Mouse (Mus musculus): Measurements from ENCODE around the gene Rnf24. TPM values are rescaled to one million over a fixed set of nuclear protein-coding genes. Genes with fewer than 3 reads are reported as not detected.

Rnf24 gene
- polyA plus RNA-seq, 1 experiment = 3.0 TPM

- no peak for TF ChIP-seq MYOG (IDR thresholded peaks at IDR 0.05; ENCODE audit: control insufficient read depth in 1 of 3, insufficient read depth in 1 of 3, insufficient read length in 2 of 3, low read depth in 2 of 3)
These were observed 19.7 kb upstream of the Rnf24 start for GRCm38 (mm10) chr2:131372276-131372877.

GRCm38 (mm10) chr2:131371811-131372210 lies 19.1 kb upstream of the Rnf24 start:
- H3ac ChIP-seq (ENCODE audit: control insufficient read depth, insufficient read length) = no peak overlapping the region
- H3K27me3 ChIP-seq (ENCODE audit: control insufficient read depth, insufficient read depth, insufficient read length) = peaks cover 7% of the 10 kb centered on the region
- no peak for TF ChIP-seq POLR2AphosphoS2 (IDR thresholded peaks at IDR 0.05; ENCODE audit: insufficient read length, low read depth)
- no peak for TF ChIP-seq CEBPB (IDR thresholded peaks at IDR 0.05; ENCODE audit: insufficient read depth, poor library complexity, severe bottlenecking)
- TF ChIP-seq USF1 (IDR thresholded peaks at IDR 0.05; ENCODE audit: low read depth) = no peak
- TF ChIP-seq E2F4 (IDR thresholded peaks at IDR 0.05; ENCODE audit: insufficient read depth) = no peak
- no peak for TF ChIP-seq MAX (IDR thresholded peaks at IDR 0.05; ENCODE audit: low read depth)
- TF ChIP-seq MYOD1 (IDR thresholded peaks at IDR 0.05; ENCODE audit: control insufficient read depth in 1 of 3, insufficient read length in 2 of 3, low read depth in 2 of 3) = no peak
- no peak for TF ChIP-seq POLR2A (IDR thresholded peaks at IDR 0.05; ENCODE audit: insufficient read length, low read depth)
- no peak for TF ChIP-seq TCF12 (IDR thresholded peaks at IDR 0.05; ENCODE audit: insufficient read depth, poor library complexity, severe bottlenecking)
- no peak for TF ChIP-seq REST (IDR thresholded peaks at IDR 0.05; ENCODE audit: insufficient read depth, insufficient read length)
- TF ChIP-seq MYOG (IDR thresholded peaks at IDR 0.05; ENCODE audit: control insufficient read depth in 1 of 3, insufficient read depth in 1 of 3, insufficient read length in 2 of 3, low read depth in 2 of 3) = no peak
- no peak for TF ChIP-seq TCF3 (IDR thresholded peaks at IDR 0.05; ENCODE audit: insufficient read length, low read depth)
- no peak for TF ChIP-seq SRF (IDR thresholded peaks at IDR 0.05; ENCODE audit: control insufficient read depth, insufficient read length, low read depth)
- H3K4me2 ChIP-seq (ENCODE audit: low read depth) = no peak overlapping the region
- H3K4me3 ChIP-seq = no peak overlapping the region
- H3K36me3 ChIP-seq (ENCODE audit: control insufficient read depth, insufficient read depth) = no peaks in the 10 kb centered on the region
- no peaks in the 10 kb centered on the region for H3K79me2 ChIP-seq (ENCODE audit: control insufficient read depth, insufficient read depth)

More at GRCm38 (mm10) chr2:131372276-131372877, 19.7 kb upstream of the Rnf24 start:
- no peak overlapping the region for H3ac ChIP-seq (ENCODE audit: control insufficient read depth, insufficient read length)
- H3K79me2 ChIP-seq (ENCODE audit: control insufficient read depth, insufficient read depth) = no peaks in the 10 kb centered on the region
- no peak overlapping the region for H3K4me3 ChIP-seq
- no peaks in the 10 kb centered on the region for H3K36me3 ChIP-seq (ENCODE audit: control insufficient read depth, insufficient read depth)
- no peak overlapping the region for H3K4me2 ChIP-seq (ENCODE audit: low read depth)
- peaks cover 7% of the 10 kb centered on the region for H3K27me3 ChIP-seq (ENCODE audit: control insufficient read depth, insufficient read depth, insufficient read length)

- no peak overlapping the region for H3ac ChIP-seq (ENCODE audit: control insufficient read depth, insufficient read length)
- H3K79me2 ChIP-seq (ENCODE audit: control insufficient read depth, insufficient read depth) = no peaks in the 10 kb centered on the region
- no peaks in the 10 kb centered on the region for H3K36me3 ChIP-seq (ENCODE audit: control insufficient read depth, insufficient read depth)
- no peak for TF ChIP-seq CEBPB (IDR thresholded peaks at IDR 0.05; ENCODE audit: insufficient read depth, poor library complexity, severe bottlenecking)
- TF ChIP-seq SRF (IDR thresholded peaks at IDR 0.05; ENCODE audit: control insufficient read depth, insufficient read length, low read depth) = no peak
- TF ChIP-seq TCF12 (IDR thresholded peaks at IDR 0.05; ENCODE audit: insufficient read depth, poor library complexity, severe bottlenecking) = no peak
- TF ChIP-seq E2F4 (IDR thresholded peaks at IDR 0.05; ENCODE audit: insufficient read depth) = no peak
- no peak for TF ChIP-seq USF1 (IDR thresholded peaks at IDR 0.05; ENCODE audit: low read depth)
- TF ChIP-seq MYOG (IDR thresholded peaks at IDR 0.05; ENCODE audit: control insufficient read depth in 1 of 3, insufficient read depth in 1 of 3, insufficient read length in 2 of 3, low read depth in 2 of 3) = no peak
- TF ChIP-seq TCF3 (IDR thresholded peaks at IDR 0.05; ENCODE audit: insufficient read length, low read depth) = no peak
- TF ChIP-seq POLR2AphosphoS2 (IDR thresholded peaks at IDR 0.05; ENCODE audit: insufficient read length, low read depth) = no peak
- no peak for TF ChIP-seq MYOD1 (IDR thresholded peaks at IDR 0.05; ENCODE audit: control insufficient read depth in 1 of 3, insufficient read length in 2 of 3, low read depth in 2 of 3)
- TF ChIP-seq REST (IDR thresholded peaks at IDR 0.05; ENCODE audit: insufficient read depth, insufficient read length) = no peak
- no peak for TF ChIP-seq POLR2A (IDR thresholded peaks at IDR 0.05; ENCODE audit: insufficient read length, low read depth)
- TF ChIP-seq MAX (IDR thresholded peaks at IDR 0.05; ENCODE audit: low read depth) = no peak
- peaks cover 7% of the 10 kb centered on the region for H3K27me3 ChIP-seq (ENCODE audit: control insufficient read depth, insufficient read depth, insufficient read length)
- no peak overlapping the region for H3K4me2 ChIP-seq (ENCODE audit: low read depth)
- H3K4me3 ChIP-seq = no peak overlapping the region
These were observed 18.1 kb upstream of the Rnf24 start for GRCm38 (mm10) chr2:131370828-131371227.

- no peak overlapping the region for H3ac ChIP-seq (ENCODE audit: control insufficient read depth, insufficient read length)
- no peak overlapping the region for H3K4me3 ChIP-seq
- H3K79me2 ChIP-seq (ENCODE audit: control insufficient read depth, insufficient read depth) = no peaks in the 10 kb centered on the region
- H3K36me3 ChIP-seq (ENCODE audit: control insufficient read depth, insufficient read depth) = no peaks in the 10 kb centered on the region
- no peak for TF ChIP-seq REST (IDR thresholded peaks at IDR 0.05; ENCODE audit: insufficient read depth, insufficient read length)
- no peak for TF ChIP-seq USF1 (IDR thresholded peaks at IDR 0.05; ENCODE audit: low read depth)
- TF ChIP-seq POLR2AphosphoS2 (IDR thresholded peaks at IDR 0.05; ENCODE audit: insufficient read length, low read depth) = no peak
- TF ChIP-seq E2F4 (IDR thresholded peaks at IDR 0.05; ENCODE audit: insufficient read depth) = no peak
- no peak for TF ChIP-seq POLR2A (IDR thresholded peaks at IDR 0.05; ENCODE audit: insufficient read length, low read depth)
- no peak for TF ChIP-seq CEBPB (IDR thresholded peaks at IDR 0.05; ENCODE audit: insufficient read depth, poor library complexity, severe bottlenecking)
- TF ChIP-seq TCF3 (IDR thresholded peaks at IDR 0.05; ENCODE audit: insufficient read length, low read depth) = no peak
- TF ChIP-seq SRF (IDR thresholded peaks at IDR 0.05; ENCODE audit: control insufficient read depth, insufficient read length, low read depth) = no peak
- TF ChIP-seq MYOG (IDR thresholded peaks at IDR 0.05; ENCODE audit: control insufficient read depth in 1 of 3, insufficient read depth in 1 of 3, insufficient read length in 2 of 3, low read depth in 2 of 3) = no peak
- TF ChIP-seq TCF12 (IDR thresholded peaks at IDR 0.05; ENCODE audit: insufficient read depth, poor library complexity, severe bottlenecking) = no peak
- no peak for TF ChIP-seq MYOD1 (IDR thresholded peaks at IDR 0.05; ENCODE audit: control insufficient read depth in 1 of 3, insufficient read length in 2 of 3, low read depth in 2 of 3)
- no peak overlapping the region for H3K4me2 ChIP-seq (ENCODE audit: low read depth)
- H3K27me3 ChIP-seq (ENCODE audit: control insufficient read depth, insufficient read depth, insufficient read length) = peaks cover 7% of the 10 kb centered on the region
These were observed 12.0 kb upstream of the Rnf24 start for GRCm38 (mm10) chr2:131364689-131365088.

- Histone ChIP-seq H3K4me2 (ENCODE audit: low read depth) (no peak overlapping the region), H3K27me3 (ENCODE audit: control insufficient read depth, insufficient read depth, insufficient read length) (no peaks in the 10 kb centered on the region), H3K79me2 (ENCODE audit: control insufficient read depth, insufficient read depth) (no peaks in the 10 kb centered on the region), H3ac (ENCODE audit: control insufficient read depth, insufficient read length) (no peak overlapping the region), H3K4me3 (no peak overlapping the region), H3K36me3 (ENCODE audit: control insufficient read depth, insufficient read depth) (no peaks in the 10 kb centered on the region)
- TF ChIP-seq CEBPB (IDR thresholded peaks at IDR 0.05; ENCODE audit: insufficient read depth, poor library complexity, severe bottlenecking) (no peak), SRF (IDR thresholded peaks at IDR 0.05; ENCODE audit: control insufficient read depth, insufficient read length, low read depth) (no peak), POLR2AphosphoS2 (IDR thresholded peaks at IDR 0.05; ENCODE audit: insufficient read length, low read depth) (no peak)
These were observed 5.8 kb upstream of the Rnf24 start for GRCm38 (mm10) chr2:131358481-131358880.

Measured in myocyte (in vitro differentiated cells).